Mouse (Mus musculus) 3134 (cell line): ENCODE measurements around the gene Slc40a1.

Source experiments
- DNase-seq: peaks from one replicate; pipeline ENCODE4 v3.0.0-alpha.2; 2011; ENCODE audit warnings: low spot score; ENCODE audit not compliant: insufficient read length; ENCODE audit errors: extremely low read depth

Gene Slc40a1

GRCm38 (mm10) chr1:45886800-45887199, 39.5 kb downstream of the Slc40a1 start:
- DNase-seq: no peak

- DNase-seq: no peak
These were observed 42.9 kb downstream of the Slc40a1 start for GRCm38 (mm10) chr1:45883378-45883777.

- no peak for DNase-seq
These were observed 44.2 kb downstream of the Slc40a1 start for GRCm38 (mm10) chr1:45882076-45882475.

GRCm38 (mm10) chr1:45881228-45881832, 45.0 kb downstream of the Slc40a1 start:
- no peak for DNase-seq

GRCm38 (mm10) chr1:45877463-45877862, 48.9 kb downstream of the Slc40a1 start:
- DNase-seq: no peak

- DNase-seq: no peak
These were observed 49.7 kb downstream of the Slc40a1 start for GRCm38 (mm10) chr1:45876450-45877198.

- no peak for DNase-seq
These were observed 50.7 kb downstream of the Slc40a1 start for GRCm38 (mm10) chr1:45875640-45876039.

- DNase-seq: no peak
These were observed 53.1 kb downstream of the Slc40a1 start for GRCm38 (mm10) chr1:45873250-45873649.

- DNase-seq: no peak
These were observed 57.7 kb downstream of the Slc40a1 start for GRCm38 (mm10) chr1:45868479-45869137.

GRCm38 (mm10) chr1:45868050-45868449, 58.3 kb downstream of the Slc40a1 start:
- DNase-seq: no peak

- DNase-seq: no peak
These were observed 59.9 kb downstream of the Slc40a1 start for GRCm38 (mm10) chr1:45866288-45867018.

- no peak for DNase-seq
These were observed 60.6 kb downstream of the Slc40a1 start for GRCm38 (mm10) chr1:45865727-45866126.

- DNase-seq: no peak
These were observed 61.0 kb downstream of the Slc40a1 start for GRCm38 (mm10) chr1:45865316-45865715.

GRCm38 (mm10) chr1:45864564-45865014, 61.7 kb downstream of the Slc40a1 start:
- DNase-seq: peak; percentile 49

GRCm38 (mm10) chr1:45863641-45864040, 62.7 kb downstream of the Slc40a1 start:
- no peak for DNase-seq

- no peak for DNase-seq
These were observed 65.2 kb downstream of the Slc40a1 start for GRCm38 (mm10) chr1:45861162-45861561.

- DNase-seq: peak; percentile 5
These were observed 66.0 kb downstream of the Slc40a1 start for GRCm38 (mm10) chr1:45860349-45860748.
